Mouse (Mus musculus): ENCODE data around the gene Brinp3.
"Not testable (repeated sequence)": the region's sequence is repeated elsewhere in the genome, so short reads cannot be mapped to it uniquely, and the experiment has no call there.

Brinp3 gene

GRCm38 (mm10) chr1:146494681-146495331 lies at the start of gene Brinp3:
Gene Brinp3 (plus strand): TSS chr1:146494760.
- no peak for DNase-seq (ENCODE audit: extremely low read depth, low read depth, low spot score)

- DNase-seq (ENCODE audit: extremely low read depth, low read depth, low spot score), result no peak
These were observed 339 bp upstream of the Brinp3 start for GRCm38 (mm10) chr1:146494221-146494620.

- DNase-seq (ENCODE audit: extremely low read depth, low read depth, low spot score), result no peak
These were observed 826 bp downstream of the Brinp3 start for GRCm38 (mm10) chr1:146495386-146495785.

GRCm38 (mm10) chr1:146497381-146498081 lies 3.0 kb downstream of the Brinp3 start:
- DNase-seq (ENCODE audit: extremely low read depth, low read depth, low spot score), result no peak

- DNase-seq (ENCODE audit: extremely low read depth, low read depth, low spot score), result no peak
These were observed 3.7 kb downstream of the Brinp3 start for GRCm38 (mm10) chr1:146498085-146498779.

GRCm38 (mm10) chr1:146498780-146499114 lies 4.2 kb downstream of the Brinp3 start:
- DNase-seq (ENCODE audit: extremely low read depth, low read depth, low spot score), result no peak

- DNase-seq (ENCODE audit: extremely low read depth, low read depth, low spot score), result no peak
These were observed 20.8 kb downstream of the Brinp3 start for GRCm38 (mm10) chr1:146515377-146515776.

GRCm38 (mm10) chr1:146523727-146524573 lies 29.4 kb downstream of the Brinp3 start:
- DNase-seq (ENCODE audit: extremely low read depth, low read depth, low spot score), result no peak

- no peak for DNase-seq (ENCODE audit: extremely low read depth, low read depth, low spot score)
These were observed 34.0 kb downstream of the Brinp3 start for GRCm38 (mm10) chr1:146528572-146528971.

- no peak for DNase-seq (ENCODE audit: extremely low read depth, low read depth, low spot score)
These were observed 52.4 kb downstream of the Brinp3 start for GRCm38 (mm10) chr1:146546847-146547428.

GRCm38 (mm10) chr1:146556982-146557381 lies 62.4 kb downstream of the Brinp3 start:
- no peak for DNase-seq (ENCODE audit: extremely low read depth, low read depth, low spot score)

- no peak for DNase-seq (ENCODE audit: extremely low read depth, low read depth, low spot score)
These were observed 67.6 kb downstream of the Brinp3 start for GRCm38 (mm10) chr1:146562144-146562543.

GRCm38 (mm10) chr1:146584181-146584580 lies 89.6 kb downstream of the Brinp3 start:
- DNase-seq (ENCODE audit: extremely low read depth, low read depth, low spot score), result no peak

GRCm38 (mm10) chr1:146632895-146633294 lies 138.3 kb downstream of the Brinp3 start:
- DNase-seq (ENCODE audit: extremely low read depth, low read depth, low spot score), result no peak

GRCm38 (mm10) chr1:146657214-146657613 lies 162.7 kb downstream of the Brinp3 start:
- DNase-seq (ENCODE audit: extremely low read depth, low read depth, low spot score), result no peak

- no peak for DNase-seq (ENCODE audit: extremely low read depth, low read depth, low spot score)
These were observed 206.2 kb downstream of the Brinp3 start for GRCm38 (mm10) chr1:146700724-146701123.

- no peak for DNase-seq (ENCODE audit: extremely low read depth, low read depth, low spot score)
These were observed 225.0 kb downstream of the Brinp3 start for GRCm38 (mm10) chr1:146719556-146719955.

GRCm38 (mm10) chr1:146724784-146725513 lies 230.4 kb downstream of the Brinp3 start:
- not testable (repeated sequence) for DNase-seq (ENCODE audit: extremely low read depth, low read depth, low spot score)

GRCm38 (mm10) chr1:146751066-146751465 lies 256.5 kb downstream of the Brinp3 start:
- DNase-seq (ENCODE audit: extremely low read depth, low read depth, low spot score), result no peak

- no peak for DNase-seq (ENCODE audit: extremely low read depth, low read depth, low spot score)
These were observed 288.7 kb downstream of the Brinp3 start for GRCm38 (mm10) chr1:146783259-146783658.
